Mouse (Mus musculus): ENCODE measurements around the gene AW822073.

- no peak for TF ChIP-seq ZNF384 (IDR thresholded peaks at IDR 0.05; ENCODE audit: low read depth, low read length)
- no peak for TF ChIP-seq HCFC1 (IDR thresholded peaks at IDR 0.05; ENCODE audit: borderline replicate concordance, insufficient read depth, low read length)
- TF ChIP-seq ZC3H11A (IDR thresholded peaks at IDR 0.05; ENCODE audit: borderline replicate concordance, low read depth, low read length): no peak
- no peak for TF ChIP-seq CHD2 (IDR thresholded peaks at IDR 0.05; ENCODE audit: low read depth, low read length)
Observed at GRCm38 (mm10) chr10:58236613-58237012, 11.9 kb upstream of the AW822073 start, which contains the start of gene Gm4981.

Data from ES-E14 (cell line).